Mouse (Mus musculus) liver, embryonic 16.5 days (tissue): ENCODE results near the gene Asxl2. TPM values are rescaled to one million over a fixed set of nuclear protein-coding genes. Genes with fewer than 3 reads are reported as not detected.

Experiments used
- ATAC-seq: fragments of 200-750 bp; cut with Nextera tagmentation; 2 replicates; pipeline ENCODE4 v1.8.0; 2017; ENCODE audit warnings: low read depth, mild to moderate bottlenecking, moderate number of reproducible peaks, moderate library complexity
- H3K27ac ChIP-seq: fragments of 300-500 bp; sonication (generic); 2 replicates; pipeline ENCODE4 v1.5.1; 2014; ENCODE audit warnings: mild to moderate bottlenecking, low read length
- H3K27me3 ChIP-seq: fragments of 300-500 bp; sonication (generic); 2 replicates; pipeline ENCODE4 v1.6.1; 2014; ENCODE audit warnings: low read depth, low read length, mixed read lengths; ENCODE audit not compliant: control insufficient read depth, insufficient read depth
- H3K36me3 ChIP-seq: fragments of 300-500 bp; sonication (generic); 2 replicates; pipeline ENCODE4 v1.6.1; 2014; ENCODE audit warnings: mild to moderate bottlenecking; ENCODE audit not compliant: control insufficient read depth, insufficient read depth
- H3K4me1 ChIP-seq: fragments of 300-500 bp; sonication (generic); 2 replicates; pipeline ENCODE4 v1.6.1; 2014; ENCODE audit warnings: low read depth, low read length, mixed read lengths; ENCODE audit not compliant: control insufficient read depth
- H3K4me2 ChIP-seq: fragments of 300-500 bp; sonication (generic); 2 replicates; pipeline ENCODE4 v1.6.1; 2014; ENCODE audit warnings: low read depth, low read length, mixed read lengths
- H3K4me3 ChIP-seq: fragments of 300-500 bp; sonication (generic); 2 replicates; pipeline ENCODE4 v1.5.1; 2014; ENCODE audit warnings: low read depth, mild to moderate bottlenecking, low read length
- H3K9ac ChIP-seq: fragments of 300-500 bp; sonication (generic); 2 replicates; pipeline ENCODE4 v1.6.1; 2014; ENCODE audit warnings: low read depth, low read length
- H3K9me3 ChIP-seq: fragments of 300-500 bp; sonication (generic); replicated peaks from 2 replicates; pipeline ENCODE4 v1.6.1; 2016; ENCODE audit warnings: low read length; ENCODE audit not compliant: control insufficient read depth
- WGBS: fragments of 180-500 bp; shearing (Covaris S2); extraction: QIAGEN DNeasy Blood & Tissue Kit; methylation state at CpG from one replicate; pipeline ENCODE4 v1.1.7; 2014; ENCODE audit not compliant: insufficient replicate concordance; 5-methylcytosine and 5-hydroxymethylcytosine counted together
- polyA plus RNA-seq: library from polyadenylated mRNA; unstranded; fragments of >200 nt; fragmentation: Nextera tagmentation; extraction: Ambion mirVana; gene quantifications from 2 replicates; pipeline ENCODE4 v1.2.1, GENCODE M21; 2015

Gene Asxl2
- polyA plus RNA-seq, 1 experiment from 2014 or later, result 10.3 TPM

DNA sequence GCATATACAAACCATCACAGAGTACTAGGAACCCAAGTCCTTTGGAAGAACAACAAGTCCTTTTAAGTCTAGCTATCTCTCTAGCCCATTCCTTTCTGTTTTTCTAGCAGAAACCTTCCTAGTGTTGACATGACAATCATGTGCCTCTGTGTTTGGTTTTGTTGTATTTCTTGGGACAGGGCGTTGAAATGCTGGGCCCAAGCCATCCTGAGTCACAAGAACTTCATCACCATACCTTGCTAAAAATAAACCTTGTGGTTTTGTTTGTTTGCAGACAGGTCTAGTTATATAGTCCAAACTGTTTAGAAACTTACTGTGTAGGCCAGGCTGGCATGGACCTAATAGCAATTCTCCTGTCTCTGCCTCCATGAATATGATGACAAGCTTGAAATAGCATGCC lies 3.9 kb upstream of the Asxl2 start:
- Histone ChIP-seq H3K27ac (no peak overlapping the region), H3K4me1 (peaks cover 11% of the 10 kb centered on the region), H3K9me3 (no peaks in the 10 kb centered on the region), H3K27me3 (no peaks in the 10 kb centered on the region), H3K36me3 (no peaks in the 10 kb centered on the region), H3K9ac (no peak overlapping the region), H3K4me2 (no peak overlapping the region), H3K4me3 (no peak overlapping the region)
- WGBS, result 79% methylated on average over 1 of the region's 1 CpGs
- no peak for ATAC-seq

GRCm38 (mm10) chr12:3424179-3424578 lies 2.5 kb upstream of the Asxl2 start:
- 79% methylated on average over 2 of the region's 2 CpGs for WGBS
- Histone ChIP-seq H3K9ac (no peak overlapping the region), H3K4me1 (peaks cover 17% of the 10 kb centered on the region), H3K4me2 (no peak overlapping the region), H3K4me3 (no peak overlapping the region), H3K9me3 (no peaks in the 10 kb centered on the region), H3K27ac (no peak overlapping the region), H3K27me3 (no peaks in the 10 kb centered on the region), H3K36me3 (no peaks in the 10 kb centered on the region)
- no peak for ATAC-seq

DNA sequence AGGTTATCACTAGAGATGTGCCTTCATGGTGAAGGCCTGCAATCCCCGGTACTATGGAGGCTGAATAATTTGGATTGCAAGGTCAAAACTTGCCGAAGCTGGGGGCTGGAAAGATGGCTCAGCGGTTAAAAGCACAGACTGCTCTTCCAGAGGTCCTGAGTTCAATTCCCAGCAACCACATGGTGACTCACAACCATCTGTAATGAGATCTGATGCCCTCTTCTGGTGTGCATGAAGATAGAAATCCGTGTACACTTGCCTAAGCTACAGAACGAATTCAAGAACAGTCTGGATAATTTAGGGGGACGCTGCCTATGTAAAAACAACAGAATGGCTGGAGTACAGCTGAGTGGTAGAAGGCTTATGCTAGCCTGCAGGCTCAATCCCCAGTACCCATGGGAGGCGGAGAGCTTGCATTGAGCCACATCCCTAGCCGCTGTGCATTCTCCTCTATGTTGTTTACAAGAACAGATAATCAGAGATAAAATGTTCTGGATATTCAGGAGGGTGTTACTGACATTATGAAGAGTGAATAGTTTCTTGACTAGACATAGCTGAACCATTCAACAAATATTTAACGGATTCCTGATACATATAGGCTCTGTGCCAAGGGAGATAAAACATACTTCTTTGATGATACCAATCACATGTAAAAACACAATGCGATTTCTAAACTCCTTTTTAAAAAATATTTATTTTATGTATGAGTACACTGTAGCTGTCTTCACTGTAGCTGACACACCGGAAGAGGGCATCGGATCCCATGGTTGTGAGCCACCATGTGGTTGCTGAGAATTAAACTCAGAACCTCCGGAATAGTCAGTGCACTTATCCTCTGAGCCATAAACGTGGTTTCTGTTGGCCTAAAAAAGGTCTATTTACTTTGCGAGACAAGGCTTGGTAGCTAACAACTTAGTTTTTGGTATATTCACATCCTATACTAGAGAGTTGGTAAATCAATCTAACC lies 999 bp upstream of the Asxl2 start:
- Histone ChIP-seq H3K4me2 (peak overlapping the region; percentile 90), H3K9ac (peak overlapping the region; percentile 55), H3K36me3 (no peaks in the 10 kb centered on the region), H3K4me3 (peak overlapping the region; percentile 98), H3K27me3 (no peaks in the 10 kb centered on the region), H3K9me3 (no peaks in the 10 kb centered on the region), H3K4me1 (peaks cover 26% of the 10 kb centered on the region), H3K27ac (peak overlapping the region; percentile 98)
- no peak for ATAC-seq
- 25% methylated on average over 15 of the region's 15 CpGs for WGBS

DNA sequence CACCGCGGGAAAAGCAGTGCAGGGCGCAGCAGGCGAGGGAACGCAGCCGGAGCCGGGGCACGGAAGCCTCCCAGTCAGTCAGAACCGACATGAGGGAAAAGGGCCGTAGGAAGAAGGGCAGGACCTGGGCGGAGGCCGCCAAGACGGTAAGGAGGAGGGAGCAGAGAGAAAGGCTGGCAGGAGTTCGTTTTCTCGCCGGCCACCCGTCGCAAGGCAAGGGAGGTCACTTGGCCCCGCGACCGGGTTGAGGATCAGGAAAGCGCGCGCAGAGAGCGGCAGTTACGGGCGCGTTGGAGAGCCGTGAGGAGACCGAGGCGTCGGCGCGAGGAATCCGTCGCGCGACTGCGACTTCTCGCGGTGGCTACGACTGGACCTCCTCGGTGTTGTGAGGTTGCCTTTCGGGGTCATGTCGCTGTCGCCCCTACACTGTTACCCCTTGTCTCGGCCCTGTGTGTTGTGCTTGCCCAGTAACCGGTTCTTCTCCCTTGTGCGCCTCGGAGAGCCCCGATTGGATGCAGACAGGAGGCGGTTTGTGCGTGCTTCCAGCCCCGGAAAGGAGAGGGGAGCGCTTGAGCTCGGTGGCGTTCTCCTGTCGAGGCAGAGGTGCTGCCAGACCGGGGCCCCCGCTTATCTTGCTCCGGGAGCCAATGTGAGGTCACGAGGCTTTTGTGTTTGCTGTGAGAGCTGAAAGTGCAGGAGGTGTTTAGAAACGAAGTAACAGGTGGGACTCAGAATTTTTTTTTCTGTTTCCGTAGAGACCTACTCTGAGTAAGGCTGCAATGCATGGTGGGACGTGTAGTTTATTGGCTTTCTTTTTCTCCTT lies 621 bp downstream of the Asxl2 start:
- Histone ChIP-seq H3K27ac (peak overlapping the region; percentile 98), H3K9me3 (no peaks in the 10 kb centered on the region), H3K9ac (peak overlapping the region; percentile 99), H3K36me3 (no peaks in the 10 kb centered on the region), H3K4me3 (peak overlapping the region; percentile 98), H3K4me2 (peak overlapping the region; percentile 90), H3K4me1 (peaks cover 29% of the 10 kb centered on the region), H3K27me3 (no peaks in the 10 kb centered on the region)
- ATAC-seq, result peak; percentile 39
- WGBS, result under 1% methylated on average over 61 of the region's 65 CpGs

DNA sequence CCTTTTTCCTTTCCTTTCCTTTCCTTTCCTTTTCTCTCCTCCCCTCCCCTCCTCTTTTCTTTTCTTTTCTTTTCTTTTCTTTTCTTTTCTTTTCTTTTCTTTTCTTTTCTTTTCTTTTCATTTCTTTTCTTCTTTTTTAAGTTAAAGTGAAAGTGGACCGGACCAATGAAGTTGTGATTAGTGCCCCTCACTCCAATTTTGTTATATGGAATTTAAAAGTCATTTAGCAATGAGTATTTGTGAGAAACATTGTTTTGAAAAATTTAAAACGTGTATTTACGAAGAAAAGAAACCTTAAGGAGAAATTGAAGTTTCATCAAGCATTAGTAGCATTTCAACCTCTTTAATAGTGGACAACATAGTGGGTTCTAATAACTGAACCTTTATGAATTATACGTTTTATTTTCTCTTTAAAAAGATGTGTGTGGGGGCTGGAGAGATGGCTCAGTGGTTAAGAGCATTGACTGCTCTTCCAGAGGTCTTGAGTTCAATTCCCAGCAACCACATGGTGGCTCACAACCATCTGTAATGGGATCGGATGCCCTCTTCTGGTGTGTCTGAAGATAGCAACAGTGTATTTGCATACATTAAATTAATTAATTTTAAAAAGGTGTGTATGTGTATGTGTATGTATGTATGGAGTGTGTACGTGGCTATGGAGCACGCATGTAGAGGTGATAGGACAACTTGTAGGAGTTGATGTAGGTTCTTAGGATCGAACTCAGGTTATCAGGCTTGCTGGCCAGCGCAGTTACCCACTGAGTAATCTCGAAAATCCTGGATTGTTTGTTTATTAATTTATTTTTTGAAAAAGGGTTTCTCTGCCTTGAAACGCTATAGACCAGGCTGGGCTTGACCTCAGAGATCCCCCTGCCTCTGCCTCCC lies 1.5 kb downstream of the Asxl2 start:
- Histone ChIP-seq H3K4me1 (peaks cover 29% of the 10 kb centered on the region), H3K27ac (peak overlapping the region; percentile 98), H3K9ac (peak overlapping the region; percentile 99), H3K27me3 (no peaks in the 10 kb centered on the region), H3K36me3 (no peaks in the 10 kb centered on the region), H3K4me2 (peak overlapping the region; percentile 90), H3K4me3 (peak overlapping the region; percentile 98), H3K9me3 (no peaks in the 10 kb centered on the region)
- 44% methylated on average over 11 of the region's 11 CpGs for WGBS
- no peak for ATAC-seq

GRCm38 (mm10) chr12:3429681-3430442 lies 3.2 kb downstream of the Asxl2 start:
- ATAC-seq, result no peak
- peaks cover 25% of the 10 kb centered on the region for H3K4me1 ChIP-seq
- no peaks in the 10 kb centered on the region for H3K27me3 ChIP-seq
- 0 out of 2 replicates have a peak overlapping the region, but pooled peaks have one; percentile 1 for H3K4me2 ChIP-seq
- no peak overlapping the region for H3K9ac ChIP-seq
- H3K4me3 ChIP-seq, result no peak overlapping the region
- H3K27ac ChIP-seq, result no peak overlapping the region
- H3K36me3 ChIP-seq, result no peaks in the 10 kb centered on the region
- WGBS, result 58% methylated on average over 2 of the region's 2 CpGs
- no peaks in the 10 kb centered on the region for H3K9me3 ChIP-seq

DNA sequence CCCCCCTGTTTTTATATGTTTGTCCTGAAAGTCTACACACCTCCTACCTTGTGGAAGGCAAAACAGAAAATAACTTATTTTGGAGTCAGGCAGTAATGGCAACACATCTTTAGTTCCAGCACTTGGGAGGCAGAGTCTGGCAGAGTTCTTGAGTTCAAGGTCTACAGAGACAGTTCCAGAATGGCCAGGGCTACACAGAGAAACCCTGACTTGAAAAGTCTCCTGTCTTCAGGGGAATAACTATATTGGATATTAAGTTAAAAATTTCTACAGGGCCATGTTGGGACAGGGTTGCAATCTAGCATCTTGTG lies 3.7 kb downstream of the Asxl2 start:
- Histone ChIP-seq H3K4me1 (peaks cover 21% of the 10 kb centered on the region), H3K4me2 (no peak overlapping the region), H3K9me3 (no peaks in the 10 kb centered on the region), H3K27ac (no peak overlapping the region), H3K9ac (no peak overlapping the region), H3K4me3 (no peak overlapping the region), H3K36me3 (no peaks in the 10 kb centered on the region), H3K27me3 (no peaks in the 10 kb centered on the region)
- ATAC-seq, result no peak

GRCm38 (mm10) chr12:3430985-3431384 lies 4.3 kb downstream of the Asxl2 start:
- Histone ChIP-seq H3K4me2 (no peak overlapping the region), H3K9ac (no peak overlapping the region), H3K27me3 (no peaks in the 10 kb centered on the region), H3K4me3 (no peak overlapping the region), H3K4me1 (peaks cover 18% of the 10 kb centered on the region), H3K27ac (no peak overlapping the region), H3K36me3 (no peaks in the 10 kb centered on the region), H3K9me3 (no peaks in the 10 kb centered on the region)
- no peak for ATAC-seq
